Mouse (Mus musculus): ENCODE results near the gene Plcl2.

GRCm38 (mm10) chr17:50460301-50460700 is 48.9 kb upstream of the Plcl2 start:
- TF ChIP-seq CTCF (IDR thresholded peaks at IDR 0.05; ENCODE audit: control insufficient read depth, insufficient read depth, insufficient read length) (no peak), MYOD1 (IDR thresholded peaks at IDR 0.05; ENCODE audit: control insufficient read depth, insufficient read length, low read depth) (no peak), CEBPB (IDR thresholded peaks at IDR 0.05; ENCODE audit: low read depth) (no peak)

Data from C2C12 (cell line).